Mouse (Mus musculus): ENCODE results near the gene Ppp1r3f. TPM values are rescaled to one million over a fixed set of nuclear protein-coding genes. Genes with fewer than 3 reads are reported as not detected.

Gene Ppp1r3f
- 5.9 TPM for polyA plus RNA-seq (2017; shearing (Covaris generic))

GRCm38 (mm10) chrX:7574087-7574884 lies at the start of gene Ppp1r3f:
Gene Ppp1r3f, minus strand, starts transcription at chrX:7574283.

DNA sequence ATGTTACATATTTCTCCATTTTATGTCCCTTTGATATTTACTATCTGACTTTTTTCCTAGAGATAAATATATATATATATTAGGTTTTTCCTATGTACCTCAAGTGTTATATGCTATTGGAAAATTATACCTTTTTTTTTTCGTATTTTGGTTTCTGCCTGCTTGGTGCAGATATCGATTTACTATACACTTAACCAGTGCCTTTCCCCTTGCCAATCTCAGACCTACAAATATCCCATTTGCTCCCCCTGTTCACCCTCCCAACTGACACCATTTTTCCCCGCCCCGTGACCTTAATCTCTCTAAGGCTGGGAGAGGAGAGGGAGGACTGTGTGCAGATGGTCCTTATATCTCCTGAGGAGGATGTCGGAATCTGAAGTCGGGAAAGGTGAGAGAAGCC lies 32.7 kb upstream of the Ppp1r3f start, which contains the start of gene Cacna1f:
Gene Cacna1f (plus strand): TSS at position 301 of the 400 bp plus-strand sequence.

GRCm38 (mm10) chrX:7604879-7605574 lies 30.9 kb upstream of the Ppp1r3f start, which contains the start of gene Ccdc22:
Gene Ccdc22, minus strand, starts transcription at chrX:7605517.

DNA sequence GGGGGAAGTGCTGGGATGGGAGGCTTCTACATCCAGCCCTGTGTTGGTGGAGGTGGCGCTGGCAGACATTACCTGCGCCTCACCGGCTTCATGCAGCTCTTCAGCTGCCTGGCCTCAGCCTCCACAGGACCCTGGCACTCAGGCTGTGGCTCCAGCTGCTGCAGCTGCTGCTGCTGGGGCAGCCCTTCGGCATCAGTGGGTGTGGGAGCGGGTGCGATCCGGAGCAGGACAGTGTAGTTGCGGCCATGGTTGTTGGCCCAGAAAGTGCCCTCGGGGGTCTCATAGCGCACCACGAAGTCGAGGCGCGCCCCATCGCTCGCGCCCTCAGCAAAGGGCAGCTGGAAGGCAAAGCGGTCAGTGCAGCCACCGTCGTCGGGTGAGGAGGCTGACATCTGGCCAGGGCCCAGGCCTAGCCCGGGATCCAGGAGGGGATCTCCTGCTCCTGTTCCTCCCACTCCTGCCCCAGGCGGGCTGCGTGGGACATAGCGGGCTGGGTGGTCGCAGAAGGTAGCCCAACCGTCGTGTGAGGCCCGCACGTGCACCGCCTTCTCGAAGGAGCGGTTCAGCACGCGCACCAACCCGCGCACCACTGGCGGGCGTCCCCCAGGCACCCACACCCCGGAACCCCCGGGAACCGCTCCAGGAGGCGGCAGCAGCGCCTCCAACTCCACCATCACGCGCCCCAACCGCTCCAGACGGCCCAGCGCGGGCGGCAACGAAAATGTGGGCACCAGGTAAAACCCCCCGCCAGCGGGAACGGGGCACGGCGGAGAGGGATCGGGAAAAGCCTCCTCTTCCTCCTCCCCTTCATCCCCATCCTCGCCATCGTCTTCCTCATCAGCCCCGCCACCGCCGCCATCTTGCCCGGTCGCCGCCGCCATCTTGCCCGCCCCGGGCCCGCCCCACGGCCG lies 652 bp downstream of the Ppp1r3f start, which contains the start of gene Foxp3:
Gene Foxp3 (plus strand): TSS at position 469 of the 911 bp plus-strand sequence.

Other genes with a start within 250 kb of the Ppp1r3f start
- 0.31 TPM for gene Usp27x, start 198.5 kb downstream of the Ppp1r3f start, polyA plus RNA-seq (2017; shearing (Covaris generic))
- 110 TPM for gene Foxp3, start 639 bp downstream of the Ppp1r3f start, polyA plus RNA-seq (2017; shearing (Covaris generic))
- 36.4 TPM for gene Ccdc22, start 31.2 kb upstream of the Ppp1r3f start, polyA plus RNA-seq (2017; shearing (Covaris generic))
- gene Cacna1f, start 32.8 kb upstream of the Ppp1r3f start, polyA plus RNA-seq (2017; shearing (Covaris generic)) = not detected
- gene Syp, start 64.2 kb upstream of the Ppp1r3f start, polyA plus RNA-seq (2017; shearing (Covaris generic)) = 14.3 TPM
- 37.0 TPM for gene Prickle3, start 83.0 kb upstream of the Ppp1r3f start, polyA plus RNA-seq (2017; shearing (Covaris generic))
- 120 TPM for gene Plp2, start 97.1 kb upstream of the Ppp1r3f start, polyA plus RNA-seq (2017; shearing (Covaris generic))
- gene Magix, start 107.0 kb upstream of the Ppp1r3f start, polyA plus RNA-seq (2017; shearing (Covaris generic)) = not detected
- 78.4 TPM for gene Gpkow, start 122.8 kb upstream of the Ppp1r3f start, polyA plus RNA-seq (2017; shearing (Covaris generic))
- 81.1 TPM for gene Wdr45, start 140.1 kb upstream of the Ppp1r3f start, polyA plus RNA-seq (2017; shearing (Covaris generic))
- 1.1 TPM for gene Gm45208, start 148.0 kb upstream of the Ppp1r3f start, polyA plus RNA-seq (2017; shearing (Covaris generic))
- gene Praf2, start 154.2 kb upstream of the Ppp1r3f start, polyA plus RNA-seq (2017; shearing (Covaris generic)) = 37.5 TPM
- 0.45 TPM for gene Ccdc120, start 176.6 kb upstream of the Ppp1r3f start, polyA plus RNA-seq (2017; shearing (Covaris generic))
- 43.5 TPM for gene Tfe3, start 188.3 kb upstream of the Ppp1r3f start, polyA plus RNA-seq (2017; shearing (Covaris generic))
- gene Gripap1, start 215.5 kb upstream of the Ppp1r3f start, polyA plus RNA-seq (2017; shearing (Covaris generic)) = 122 TPM
- 1.3 TPM for gene Kcnd1, start 248.0 kb upstream of the Ppp1r3f start, polyA plus RNA-seq (2017; shearing (Covaris generic))